Mouse (Mus musculus) kidney, postnatal 0 days (tissue): ENCODE measurements around the gene Oaz2. TPM values are rescaled to one million over a fixed set of nuclear protein-coding genes. Genes with fewer than 3 reads are reported as not detected.
"Not testable (repeated sequence)": the region's sequence is repeated elsewhere in the genome, so short reads cannot be mapped to it uniquely, and the experiment has no call there.

Experiments used
- ATAC-seq: fragments of 200-750 bp; cut with Nextera tagmentation; replicated peaks from 2 replicates; pipeline ENCODE4 v1.8.0; 2017; ENCODE audit warnings: low read depth, moderate number of reproducible peaks, moderate TSS enrichment, moderate library complexity; ENCODE audit not compliant: low FRiP score
- DNase-seq: peaks from one replicate; pipeline ENCODE4 v3.0.0-alpha.2; 2016; ENCODE audit warnings: low spot score
- H3K27ac ChIP-seq: fragments of 300-500 bp; sonication (generic); 2 replicates; pipeline ENCODE4 v1.5.1; 2014; ENCODE audit warnings: mild to moderate bottlenecking
- H3K27me3 ChIP-seq: fragments of 300-500 bp; sonication (generic); 2 replicates; pipeline ENCODE4 v1.6.1; 2014; ENCODE audit warnings: low read length, mixed read lengths; ENCODE audit not compliant: insufficient read depth
- H3K36me3 ChIP-seq: fragments of 300-500 bp; sonication (generic); 2 replicates; pipeline ENCODE4 v1.6.1; 2014; ENCODE audit warnings: low read length, mixed read lengths; ENCODE audit not compliant: insufficient read depth
- H3K4me1 ChIP-seq: fragments of 300-500 bp; sonication (generic); replicated peaks from 2 replicates; pipeline ENCODE4 v1.6.1; 2014; ENCODE audit warnings: antibody characterized with exemption, low read length, mixed read lengths; ENCODE audit not compliant: insufficient read depth
- H3K4me2 ChIP-seq: fragments of 300-500 bp; sonication (generic); 2 replicates; pipeline ENCODE4 v1.6.1; 2014; ENCODE audit warnings: mild to moderate bottlenecking, low read length, moderate library complexity, mixed read lengths
- H3K4me3 ChIP-seq: fragments of 300-500 bp; sonication (generic); replicated peaks from 2 replicates; pipeline ENCODE4 v1.5.1; 2014; ENCODE audit warnings: low read depth, low read length
- H3K9ac ChIP-seq: fragments of 300-500 bp; sonication (generic); 2 replicates; pipeline ENCODE4 v1.6.1; 2014; ENCODE audit warnings: low read depth, low read length
- H3K9me3 ChIP-seq: fragments of 300-500 bp; sonication (generic); replicated peaks from 2 replicates; pipeline ENCODE4 v1.6.1; 2016; ENCODE audit warnings: low read length, inconsistent platforms, mixed read lengths
- CTCF ChIP-seq: IDR thresholded peaks from 2 replicates; pipeline ENCODE4 v1.5.1; 2016; ENCODE audit warnings: antibody characterized with exemption, low read depth, mild to moderate bottlenecking, moderate library complexity
- WGBS: fragments of 180-500 bp; shearing (Covaris S2); extraction: QIAGEN DNeasy Blood & Tissue Kit; methylation state at CpG from one replicate; pipeline ENCODE4 v1.1.7; 2014; 5-methylcytosine and 5-hydroxymethylcytosine counted together
- polyA plus RNA-seq: library from polyadenylated mRNA; unstranded; fragments of >200 nt; fragmentation: Nextera tagmentation; extraction: Ambion mirVana; gene quantifications from 2 replicates; pipeline ENCODE4 v1.2.1, GENCODE M21; 2015

The Oaz2 gene
- polyA plus RNA-seq, 1 experiment from 2014 or later, result 299 TPM

DNA sequence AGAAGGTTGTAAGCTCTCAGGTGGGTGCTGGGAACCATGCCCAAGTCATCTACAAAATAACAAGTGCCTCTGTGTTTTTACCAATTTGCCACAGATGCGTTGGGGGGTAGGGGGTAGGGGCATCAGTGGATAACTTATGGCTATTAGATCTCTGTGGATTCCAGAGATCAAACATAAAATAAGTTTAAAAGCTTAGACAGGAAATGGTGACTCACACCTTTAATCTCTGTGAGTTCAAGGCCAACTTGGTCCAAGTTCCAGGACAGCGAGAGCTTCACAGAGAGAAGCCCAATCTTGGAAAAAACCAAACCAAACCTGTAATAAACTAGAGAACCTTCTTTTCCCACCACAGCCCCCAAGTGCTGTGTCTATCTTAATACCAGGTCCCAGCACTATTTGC is 21.0 kb upstream of the Oaz2 start:
- TF ChIP-seq CTCF, result no peak
- WGBS, result 85% methylated on average over 2 of the region's 2 CpGs
- no peak overlapping the region for H3K9ac ChIP-seq
- ATAC-seq (no peak), DNase-seq (no peak)
- H3K9me3 ChIP-seq, result no peaks in the 10 kb centered on the region
- no peak overlapping the region for H3K27ac ChIP-seq
- H3K4me1 ChIP-seq, result peaks cover 4% of the 10 kb centered on the region
- H3K4me2 ChIP-seq, result no peak overlapping the region
- no peaks in the 10 kb centered on the region for H3K27me3 ChIP-seq
- no peaks in the 10 kb centered on the region for H3K36me3 ChIP-seq
- H3K4me3 ChIP-seq, result no peak overlapping the region

GRCm38 (mm10) chr9:65648730-65649129 is 19.1 kb upstream of the Oaz2 start:
- WGBS, result 92% methylated on average over 13 of the region's 13 CpGs
- Histone ChIP-seq H3K9me3 (no peaks in the 10 kb centered on the region), H3K4me3 (no peak overlapping the region), H3K27me3 (no peaks in the 10 kb centered on the region), H3K36me3 (no peaks in the 10 kb centered on the region), H3K4me1 (no peaks in the 10 kb centered on the region; the same call in 1 of the 2 replicates), H3K4me2 (no peak overlapping the region), H3K27ac (no peak overlapping the region), H3K9ac (no peak overlapping the region)
- ATAC-seq (no peak), DNase-seq (no peak)
- no peak for TF ChIP-seq CTCF

DNA sequence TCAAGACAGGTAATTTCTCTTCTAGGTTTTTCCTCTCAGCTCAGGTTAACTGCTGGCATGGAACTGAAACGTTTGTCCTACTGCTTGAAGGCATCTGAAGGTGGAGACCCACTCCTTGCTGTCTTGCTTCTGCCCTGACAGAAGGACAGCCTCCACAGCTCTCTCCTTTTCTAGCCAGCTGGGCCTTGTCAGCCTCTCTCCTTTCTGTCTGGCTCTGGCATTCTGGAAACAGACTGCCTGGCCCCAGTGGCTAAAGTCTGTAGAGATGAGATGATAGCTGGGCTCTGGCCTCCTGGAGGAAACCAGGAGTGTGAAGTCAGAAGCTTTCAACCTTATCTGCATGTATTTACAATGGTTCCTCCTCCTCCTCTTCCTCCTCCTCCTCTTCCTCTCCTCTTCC is 17.8 kb upstream of the Oaz2 start:
- no peak overlapping the region for H3K9ac ChIP-seq
- DNase-seq (peak; percentile 65), ATAC-seq (no peak)
- H3K4me3 ChIP-seq, result no peak overlapping the region
- H3K36me3 ChIP-seq, result no peaks in the 10 kb centered on the region
- H3K27me3 ChIP-seq, result no peaks in the 10 kb centered on the region
- no peak for TF ChIP-seq CTCF
- no peaks in the 10 kb centered on the region; the same call in 1 of the 2 replicates for H3K4me1 ChIP-seq
- no peaks in the 10 kb centered on the region for H3K9me3 ChIP-seq
- no peak overlapping the region for H3K4me2 ChIP-seq
- H3K27ac ChIP-seq, result peak overlapping the region; percentile 60
- WGBS, result 4% methylated on average over 1 of the region's 1 CpGs

GRCm38 (mm10) chr9:65651957-65652356 is 15.8 kb upstream of the Oaz2 start:
- peak; percentile 49 for TF ChIP-seq CTCF
- not testable (repeated sequence) for H3K27me3 ChIP-seq, H3K4me2 ChIP-seq, H3K27ac ChIP-seq, H3K9ac ChIP-seq, H3K4me1 ChIP-seq, ATAC-seq, H3K4me3 ChIP-seq, DNase-seq, H3K9me3 ChIP-seq, H3K36me3 ChIP-seq
- 96% methylated on average over 1 of the region's 1 CpGs for WGBS

DNA sequence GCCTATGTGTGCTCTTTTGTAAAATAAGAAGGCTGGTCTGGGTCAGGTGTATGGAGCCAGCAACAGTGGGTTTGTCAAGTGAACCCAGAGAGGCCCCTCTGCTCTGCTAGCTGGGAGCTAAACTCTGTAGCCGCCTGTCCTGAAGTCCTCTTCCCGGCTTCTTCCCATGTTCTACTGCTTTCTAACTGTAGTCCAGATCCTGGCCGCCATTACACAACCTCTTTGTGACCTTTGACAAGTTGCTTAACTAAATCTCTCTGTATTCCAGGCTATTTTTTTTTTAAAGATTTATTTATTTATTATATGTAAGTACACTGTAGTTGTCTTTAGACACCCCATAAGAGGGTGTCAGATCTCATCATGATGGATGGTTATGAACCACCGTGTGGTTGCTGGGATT is 14.1 kb upstream of the Oaz2 start:
- no peak overlapping the region for H3K27ac ChIP-seq
- H3K9me3 ChIP-seq, result no peaks in the 10 kb centered on the region
- no peaks in the 10 kb centered on the region; the same call in 1 of the 2 replicates for H3K4me1 ChIP-seq
- no peaks in the 10 kb centered on the region for H3K27me3 ChIP-seq
- H3K9ac ChIP-seq, result no peak overlapping the region
- ATAC-seq (no peak), DNase-seq (no peak)
- no peak overlapping the region for H3K4me3 ChIP-seq
- no peak overlapping the region for H3K4me2 ChIP-seq
- WGBS, result 84% methylated on average over 4 of the region's 4 CpGs
- TF ChIP-seq CTCF, result no peak
- H3K36me3 ChIP-seq, result no peaks in the 10 kb centered on the region

DNA sequence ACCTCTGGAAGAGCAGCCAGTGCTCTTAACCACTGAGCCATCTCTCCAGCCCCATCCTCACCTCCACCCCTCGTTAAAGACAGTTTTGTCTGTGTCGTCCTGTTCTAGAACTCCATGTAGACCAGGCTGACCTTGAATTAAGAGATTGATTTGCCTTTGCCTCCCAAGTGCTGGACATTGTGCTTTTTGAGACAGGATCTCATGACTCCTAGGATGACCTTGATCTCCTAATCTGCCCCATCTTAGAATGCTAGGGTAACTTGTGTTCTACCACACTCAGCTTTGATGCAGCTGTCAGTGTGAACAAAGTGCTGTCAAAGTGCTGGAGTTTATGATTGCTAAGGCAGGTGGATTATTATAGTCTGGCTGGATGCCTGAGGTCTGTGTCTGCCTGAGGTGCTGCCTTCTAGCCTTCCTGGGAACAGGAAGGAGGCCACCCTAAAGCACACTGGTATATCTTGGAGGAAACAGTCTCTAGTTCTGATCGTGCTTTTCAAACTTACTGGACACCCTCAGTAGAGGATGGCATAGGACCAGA is 13.0 kb upstream of the Oaz2 start:
- Histone ChIP-seq H3K4me2 (no peak overlapping the region), H3K9me3 (no peaks in the 10 kb centered on the region), H3K4me3 (no peak overlapping the region), H3K9ac (no peak overlapping the region), H3K4me1 (no peaks in the 10 kb centered on the region; the same call in 1 of the 2 replicates), H3K27me3 (no peaks in the 10 kb centered on the region), H3K36me3 (no peaks in the 10 kb centered on the region), H3K27ac (no peak overlapping the region)
- 83% methylated on average over 3 of the region's 3 CpGs for WGBS
- ATAC-seq (no peak), DNase-seq (no peak)
- TF ChIP-seq CTCF, result no peak

- ATAC-seq (no peak), DNase-seq (no peak)
- Histone ChIP-seq H3K9me3 (no peaks in the 10 kb centered on the region), H3K27me3 (no peaks in the 10 kb centered on the region), H3K36me3 (no peaks in the 10 kb centered on the region), H3K4me2 (no peak overlapping the region), H3K4me3 (no peak overlapping the region), H3K9ac (no peak overlapping the region), H3K4me1 (no peaks in the 10 kb centered on the region), H3K27ac (no peak overlapping the region)
- no peak for TF ChIP-seq CTCF
- WGBS, result 75% methylated on average over 8 of the region's 8 CpGs
Observed at GRCm38 (mm10) chr9:65655540-65655939, 12.3 kb upstream of the Oaz2 start.
